Mouse (Mus musculus): ENCODE measurements around the gene Ciapin1. TPM values are rescaled to one million over a fixed set of nuclear protein-coding genes. Genes with fewer than 3 reads are reported as not detected.

The Ciapin1 gene
- polyA plus RNA-seq, 1 experiment = 32.8 TPM

- TF ChIP-seq POLR2A (IDR thresholded peaks at IDR 0.05; ENCODE audit: low read depth, low read length) = no peak
- no peak for TF ChIP-seq CTCF (IDR thresholded peaks at IDR 0.05; ENCODE audit: extremely low read depth, insufficient read depth, insufficient read length, insufficient replicate concordance)
- peaks cover 13% of the 10 kb centered on the region; the same call in 1 of the 2 replicates for H3K4me1 ChIP-seq (ENCODE audit: control insufficient read depth, insufficient read depth, insufficient read length)
- no peak overlapping the region for H3K4me3 ChIP-seq (ENCODE audit: extremely low read depth, insufficient read depth, insufficient read length)
- H3K36me3 ChIP-seq (ENCODE audit: control insufficient read depth, insufficient read depth, low read length) = no peaks in the 10 kb centered on the region
- 87% methylated on average over 2 of the region's 2 CpGs for WGBS
- no peak for DNase-seq (ENCODE audit: low read depth in 1 of 2, low spot score in 2 of 2)
- H3K27ac ChIP-seq (ENCODE audit: insufficient read depth, low read length) = no peak overlapping the region
- peaks cover 7% of the 10 kb centered on the region; the same call in 1 of the 2 replicates for H3K27me3 ChIP-seq (ENCODE audit: control insufficient read depth, insufficient read depth, low read length)
Measured at GRCm38 (mm10) chr8:94776346-94776745, 61.8 kb downstream of the Ciapin1 start.

GRCm38 (mm10) chr8:94774601-94775000 is 63.6 kb downstream of the Ciapin1 start:
- no peak for DNase-seq (ENCODE audit: low read depth in 1 of 2, low spot score in 2 of 2)
- Histone ChIP-seq H3K36me3 (ENCODE audit: control insufficient read depth, insufficient read depth, low read length) (no peaks in the 10 kb centered on the region), H3K4me1 (ENCODE audit: control insufficient read depth, insufficient read depth, insufficient read length) (peaks cover 12% of the 10 kb centered on the region; the same call in 1 of the 2 replicates), H3K4me3 (ENCODE audit: extremely low read depth, insufficient read depth, insufficient read length) (no peak overlapping the region), H3K27ac (ENCODE audit: insufficient read depth, low read length) (no peak overlapping the region), H3K27me3 (ENCODE audit: control insufficient read depth, insufficient read depth, low read length) (peaks cover 11% of the 10 kb centered on the region)
- 97% methylated on average over 1 of the region's 1 CpGs for WGBS
- TF ChIP-seq POLR2A (IDR thresholded peaks at IDR 0.05; ENCODE audit: low read depth, low read length) (no peak), CTCF (IDR thresholded peaks at IDR 0.05; ENCODE audit: extremely low read depth, insufficient read depth, insufficient read length, insufficient replicate concordance) (no peak)

- no peak overlapping the region for H3K4me3 ChIP-seq (ENCODE audit: extremely low read depth, insufficient read depth, insufficient read length)
- H3K4me1 ChIP-seq (ENCODE audit: control insufficient read depth, insufficient read depth, insufficient read length) = peaks cover 5% of the 10 kb centered on the region; the same call in 1 of the 2 replicates
- H3K27me3 ChIP-seq (ENCODE audit: control insufficient read depth, insufficient read depth, low read length) = peaks cover 11% of the 10 kb centered on the region
- no peak for DNase-seq (ENCODE audit: low read depth in 1 of 2, low spot score in 2 of 2)
- no peak overlapping the region for H3K27ac ChIP-seq (ENCODE audit: insufficient read depth, low read length)
- H3K36me3 ChIP-seq (ENCODE audit: control insufficient read depth, insufficient read depth, low read length) = no peaks in the 10 kb centered on the region
- TF ChIP-seq POLR2A (IDR thresholded peaks at IDR 0.05; ENCODE audit: low read depth, low read length) (no peak), CTCF (IDR thresholded peaks at IDR 0.05; ENCODE audit: extremely low read depth, insufficient read depth, insufficient read length, insufficient replicate concordance) (no peak)
- WGBS = 85% methylated on average over 12 of the region's 12 CpGs
Measured at GRCm38 (mm10) chr8:94773700-94774171, 64.4 kb downstream of the Ciapin1 start.

GRCm38 (mm10) chr8:94773048-94773447 is 65.1 kb downstream of the Ciapin1 start:
- 89% methylated on average over 6 of the region's 6 CpGs for WGBS
- Histone ChIP-seq H3K27me3 (ENCODE audit: control insufficient read depth, insufficient read depth, low read length) (peaks cover 11% of the 10 kb centered on the region), H3K4me3 (ENCODE audit: extremely low read depth, insufficient read depth, insufficient read length) (no peak overlapping the region), H3K36me3 (ENCODE audit: control insufficient read depth, insufficient read depth, low read length) (no peaks in the 10 kb centered on the region), H3K27ac (ENCODE audit: insufficient read depth, low read length) (no peak overlapping the region), H3K4me1 (ENCODE audit: control insufficient read depth, insufficient read depth, insufficient read length) (no peaks in the 10 kb centered on the region)
- no peak for DNase-seq (ENCODE audit: low read depth in 1 of 2, low spot score in 2 of 2)
- TF ChIP-seq POLR2A (IDR thresholded peaks at IDR 0.05; ENCODE audit: low read depth, low read length) (no peak), CTCF (IDR thresholded peaks at IDR 0.05; ENCODE audit: extremely low read depth, insufficient read depth, insufficient read length, insufficient replicate concordance) (no peak)

GRCm38 (mm10) chr8:94771941-94772670 is 66.1 kb downstream of the Ciapin1 start, which contains the start of gene Cx3cl1:
Gene Cx3cl1, plus strand, starts transcription at chr8:94772009.
- Histone ChIP-seq H3K27ac (ENCODE audit: insufficient read depth, low read length) (no peak within 1 kb of the TSS), H3K36me3 (ENCODE audit: control insufficient read depth, insufficient read depth, low read length) (no peaks in the 10 kb centered on the region), H3K27me3 (ENCODE audit: control insufficient read depth, insufficient read depth, low read length) (peaks cover 11% of the 10 kb centered on the region), H3K4me1 (ENCODE audit: control insufficient read depth, insufficient read depth, insufficient read length) (no peaks in the 10 kb centered on the region), H3K4me3 (ENCODE audit: extremely low read depth, insufficient read depth, insufficient read length) (no peak within 1 kb of the TSS; the same call in 1 of the 2 replicates)
- TF ChIP-seq CTCF (IDR thresholded peaks at IDR 0.05; ENCODE audit: extremely low read depth, insufficient read depth, insufficient read length, insufficient replicate concordance) = no peak
- no peak for TF ChIP-seq POLR2A (IDR thresholded peaks at IDR 0.05; ENCODE audit: low read depth, low read length)
- WGBS = 4% methylated on average over 38 of the region's 38 CpGs
- no peak for DNase-seq (ENCODE audit: low read depth in 1 of 2, low spot score in 2 of 2)

- TF ChIP-seq POLR2A (IDR thresholded peaks at IDR 0.05; ENCODE audit: low read depth, low read length) (no peak), CTCF (IDR thresholded peaks at IDR 0.05; ENCODE audit: extremely low read depth, insufficient read depth, insufficient read length, insufficient replicate concordance) (no peak)
- peaks cover 11% of the 10 kb centered on the region for H3K27me3 ChIP-seq (ENCODE audit: control insufficient read depth, insufficient read depth, low read length)
- no peaks in the 10 kb centered on the region for H3K4me1 ChIP-seq (ENCODE audit: control insufficient read depth, insufficient read depth, insufficient read length)
- WGBS = 63% methylated on average over 6 of the region's 6 CpGs
- no peak overlapping the region for H3K4me3 ChIP-seq (ENCODE audit: extremely low read depth, insufficient read depth, insufficient read length)
- no peak overlapping the region for H3K27ac ChIP-seq (ENCODE audit: insufficient read depth, low read length)
- H3K36me3 ChIP-seq (ENCODE audit: control insufficient read depth, insufficient read depth, low read length) = no peaks in the 10 kb centered on the region
- no peak for DNase-seq (ENCODE audit: low read depth in 1 of 2, low spot score in 2 of 2)
Measured at GRCm38 (mm10) chr8:94770945-94771344, 67.2 kb downstream of the Ciapin1 start.

Other genes with a start within 250 kb of the Ciapin1 start
- gene Rspry1, start 236.4 kb downstream of the Ciapin1 start, polyA plus RNA-seq (2012; rRNA removed) = 5.0 and 5.1 TPM in 2 replicates
- 15.2 and 17.2 TPM in 2 replicates for gene Fam192a, start 236.4 kb downstream of the Ciapin1 start, polyA plus RNA-seq (2012; rRNA removed)
- gene Arl2bp, start 171.8 kb downstream of the Ciapin1 start, polyA plus RNA-seq (2012; rRNA removed) = 50.2 and 58.3 TPM in 2 replicates
- gene Pllp, start 142.1 kb downstream of the Ciapin1 start, polyA plus RNA-seq (2012; rRNA removed) = 0.21 and 0.31 TPM in 2 replicates
- gene Ccl22, start 92.8 kb downstream of the Ciapin1 start, polyA plus RNA-seq (2012; rRNA removed) = 5.8 and 7.9 TPM in 2 replicates
- gene Cx3cl1, start 66.3 kb downstream of the Ciapin1 start, polyA plus RNA-seq (2012; rRNA removed) = 3.0 and 3.1 TPM in 2 replicates
- not detected in 2 replicates for gene Ccl17, start 27.9 kb downstream of the Ciapin1 start, polyA plus RNA-seq (2012; rRNA removed)
- 70.8 and 109 TPM in 2 replicates for gene Coq9, start within 50 bp of the Ciapin1 start, polyA plus RNA-seq (2012; rRNA removed)
- gene Polr2c, start 19.1 kb upstream of the Ciapin1 start, polyA plus RNA-seq (2012; rRNA removed) = 56.4 and 56.8 TPM in 2 replicates
- 5.3 and 5.8 TPM in 2 replicates for gene Dok4, start 38.0 kb upstream of the Ciapin1 start, polyA plus RNA-seq (2012; rRNA removed)
- gene Ccdc102a, start 79.7 kb upstream of the Ciapin1 start, polyA plus RNA-seq (2012; rRNA removed) = 10.7 and 14.2 TPM in 2 replicates
- 36.0 and 43.2 TPM in 2 replicates for gene Adgrg5, start 85.3 kb upstream of the Ciapin1 start, polyA plus RNA-seq (2012; rRNA removed)
- gene Adgrg1, start 136.4 kb upstream of the Ciapin1 start, polyA plus RNA-seq (2012; rRNA removed) = 32.0 and 37.1 TPM in 2 replicates
- gene Adgrg3, start 179.3 kb upstream of the Ciapin1 start, polyA plus RNA-seq (2012; rRNA removed) = 6.3 and 6.8 TPM in 2 replicates
- 0.12 and 0.13 TPM in 2 replicates for gene Drc7, start 216.7 kb upstream of the Ciapin1 start, polyA plus RNA-seq (2012; rRNA removed)
- gene Katnb1, start 242.8 kb upstream of the Ciapin1 start, polyA plus RNA-seq (2012; rRNA removed) = 13.2 and 17.7 TPM in 2 replicates